Mouse (Mus musculus) limb, embryonic 13.5 days (tissue): ENCODE data around the gene Gabrd. TPM values are rescaled to one million over a fixed set of nuclear protein-coding genes. Genes with fewer than 3 reads are reported as not detected.

Experiments
- ATAC-seq: fragments of 200-750 bp; cut with Nextera tagmentation; 2 replicates; pipeline ENCODE4 v1.8.0; 2017; ENCODE audit warnings: low read depth, moderate number of reproducible peaks, moderate TSS enrichment; ENCODE audit not compliant: low FRiP score
- H3K27ac ChIP-seq: fragments of 300-500 bp; sonication (generic); 2 replicates; pipeline ENCODE4 v1.5.1; 2015; ENCODE audit warnings: inconsistent platforms, mild to moderate bottlenecking, moderate library complexity
- H3K27me3 ChIP-seq: fragments of 300-500 bp; sonication (generic); 2 replicates; pipeline ENCODE4 v1.6.1; 2015; ENCODE audit warnings: mild to moderate bottlenecking, inconsistent platforms
- H3K36me3 ChIP-seq: fragments of 300-500 bp; sonication (generic); 2 replicates; pipeline ENCODE4 v1.6.1; 2015; ENCODE audit warnings: inconsistent platforms, mild to moderate bottlenecking, moderate library complexity
- H3K4me1 ChIP-seq: fragments of 300-500 bp; sonication (generic); 2 replicates; pipeline ENCODE4 v1.6.1; 2015; ENCODE audit warnings: inconsistent platforms
- H3K4me2 ChIP-seq: fragments of 300-500 bp; sonication (generic); replicated peaks from 2 replicates; pipeline ENCODE4 v1.6.1; 2015; ENCODE audit warnings: inconsistent platforms, mild to moderate bottlenecking, moderate library complexity
- H3K4me3 ChIP-seq: fragments of 300-500 bp; sonication (generic); 2 replicates; pipeline ENCODE4 v1.5.1; 2015; ENCODE audit warnings: moderate library complexity, mild to moderate bottlenecking, inconsistent platforms
- H3K9ac ChIP-seq: fragments of 300-500 bp; sonication (generic); 2 replicates; pipeline ENCODE4 v1.6.1; 2015; ENCODE audit warnings: mild to moderate bottlenecking, inconsistent platforms
- H3K9me3 ChIP-seq: fragments of 300-500 bp; sonication (generic); 2 replicates; pipeline ENCODE4 v1.6.1; 2016; ENCODE audit warnings: inconsistent platforms
- WGBS: fragments of 180-500 bp; shearing (Covaris S2); methylation state at CpG from one replicate; pipeline ENCODE4 v1.1.7; 2015; 5-methylcytosine and 5-hydroxymethylcytosine counted together
- polyA plus RNA-seq: library from polyadenylated mRNA; unstranded; fragments of >200 nt; fragmentation: Nextera tagmentation; extraction: Ambion mirVana; gene quantifications from 2 replicates; pipeline ENCODE4 v1.2.1, GENCODE M21; 2015

Gabrd gene
- polyA plus RNA-seq, 1 experiment from 2014 or later: 0.15 TPM

DNA sequence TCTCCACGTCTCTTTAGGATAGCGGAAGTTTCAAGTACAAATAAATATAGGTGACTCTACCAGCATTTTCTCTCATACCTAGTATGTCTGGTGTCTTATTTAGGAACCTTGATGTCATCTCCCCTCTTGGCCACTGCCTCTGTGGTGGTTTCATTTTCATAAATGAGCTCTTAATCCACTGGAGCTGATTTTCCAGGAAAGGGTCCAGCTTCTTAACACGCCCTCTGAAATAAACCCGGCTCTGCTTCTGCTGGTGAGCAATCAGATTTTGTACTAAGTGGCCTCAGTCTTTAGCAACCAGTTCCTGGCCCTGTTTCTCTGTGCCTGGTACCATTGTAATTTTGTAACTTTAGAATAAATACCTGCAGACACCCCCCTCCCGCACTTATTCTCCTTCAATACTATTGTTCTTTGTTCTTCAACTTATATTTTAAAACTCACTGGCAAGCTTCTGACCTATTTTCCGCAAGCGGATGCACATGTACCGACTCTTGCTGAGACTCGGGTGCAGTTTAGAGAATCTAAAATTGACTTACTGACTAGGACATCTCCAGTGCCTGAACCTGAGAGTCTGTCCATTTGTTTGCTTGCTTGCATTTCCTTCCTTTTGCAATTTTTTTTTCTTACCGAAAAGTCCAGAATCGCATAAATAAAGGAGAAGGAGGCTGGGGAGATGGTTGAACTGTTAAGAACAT lies 15.9 kb upstream of the Gabrd start:
- Histone ChIP-seq H3K9me3 (no peaks in the 10 kb centered on the region), H3K36me3 (no peaks in the 10 kb centered on the region), H3K4me2 (no peak overlapping the region), H3K27me3 (no peaks in the 10 kb centered on the region), H3K4me3 (no peak overlapping the region), H3K4me1 (peaks cover under 1% of the 10 kb centered on the region), H3K9ac (no peak overlapping the region), H3K27ac (no peak overlapping the region)
- WGBS: 90% methylated on average over 11 of the region's 11 CpGs
- ATAC-seq: no peak

- 90% methylated on average over 6 of the region's 6 CpGs for WGBS
- H3K27me3 ChIP-seq: no peaks in the 10 kb centered on the region
- H3K4me2 ChIP-seq: no peak overlapping the region
- H3K36me3 ChIP-seq: no peaks in the 10 kb centered on the region
- ATAC-seq: no peak
- H3K4me3 ChIP-seq: no peak overlapping the region
- H3K9me3 ChIP-seq: no peaks in the 10 kb centered on the region
- H3K27ac ChIP-seq: no peak overlapping the region
- H3K4me1 ChIP-seq: peaks cover 5% of the 10 kb centered on the region
- H3K9ac ChIP-seq: no peak overlapping the region
Measured at GRCm38 (mm10) chr4:155412124-155412523, 14.2 kb upstream of the Gabrd start.

GRCm38 (mm10) chr4:155409058-155409776 lies 11.3 kb upstream of the Gabrd start, which contains the start of gene Cfap74:
TSS of gene Cfap74 (plus strand) at chr4:155409190.
- peak within 1 kb of the TSS; percentile 54 for H3K4me3 ChIP-seq
- peak within 1 kb of the TSS; percentile 74 for H3K4me2 ChIP-seq
- under 1% methylated on average over 35 of the region's 35 CpGs for WGBS
- no peaks in the 10 kb centered on the region for H3K9me3 ChIP-seq
- H3K4me1 ChIP-seq: peaks cover 5% of the 10 kb centered on the region
- peak within 1 kb of the TSS; percentile 40 for H3K9ac ChIP-seq
- no peak within 1 kb of the TSS for H3K27ac ChIP-seq
- no peaks in the 10 kb centered on the region for H3K27me3 ChIP-seq
- no peaks in the 10 kb centered on the region for H3K36me3 ChIP-seq
- peak; percentile 96 for ATAC-seq

DNA sequence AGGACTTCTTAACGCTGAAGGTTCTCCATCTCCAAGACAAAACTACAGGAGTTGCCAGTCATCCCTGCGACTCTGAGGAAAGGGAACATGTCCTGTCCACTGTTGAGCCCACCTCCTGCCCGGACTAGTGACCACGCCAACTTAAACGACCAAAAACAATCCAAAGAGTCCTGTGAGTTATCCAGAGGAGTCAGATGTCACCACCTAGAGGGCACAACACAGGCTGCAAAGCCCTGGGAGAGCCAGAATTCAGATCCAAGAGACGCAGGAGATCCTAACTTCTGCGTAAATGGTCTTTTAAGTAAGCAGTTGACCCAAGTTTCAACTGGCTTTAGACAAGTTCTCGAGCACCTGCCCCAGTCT lies 10.8 kb upstream of the Gabrd start:
- H3K27me3 ChIP-seq: no peaks in the 10 kb centered on the region
- H3K4me3 ChIP-seq: peak overlapping the region; percentile 54
- no peak overlapping the region for H3K27ac ChIP-seq
- ATAC-seq: peak; percentile 48
- WGBS: 4% methylated on average over 8 of the region's 8 CpGs
- H3K4me1 ChIP-seq: peaks cover 5% of the 10 kb centered on the region
- H3K36me3 ChIP-seq: no peaks in the 10 kb centered on the region
- peak overlapping the region; percentile 40 for H3K9ac ChIP-seq
- no peaks in the 10 kb centered on the region for H3K9me3 ChIP-seq
- H3K4me2 ChIP-seq: peak overlapping the region; percentile 74

GRCm38 (mm10) chr4:155402489-155402888 lies 4.6 kb upstream of the Gabrd start:
- Histone ChIP-seq H3K27me3 (peaks cover 40% of the 10 kb centered on the region), H3K4me3 (no peak overlapping the region), H3K9me3 (no peaks in the 10 kb centered on the region), H3K4me2 (no peak overlapping the region), H3K9ac (no peak overlapping the region), H3K27ac (no peak overlapping the region), H3K4me1 (peaks cover 8% of the 10 kb centered on the region), H3K36me3 (no peaks in the 10 kb centered on the region)
- no peak for ATAC-seq
- 52% methylated on average over 1 of the region's 1 CpGs for WGBS

DNA sequence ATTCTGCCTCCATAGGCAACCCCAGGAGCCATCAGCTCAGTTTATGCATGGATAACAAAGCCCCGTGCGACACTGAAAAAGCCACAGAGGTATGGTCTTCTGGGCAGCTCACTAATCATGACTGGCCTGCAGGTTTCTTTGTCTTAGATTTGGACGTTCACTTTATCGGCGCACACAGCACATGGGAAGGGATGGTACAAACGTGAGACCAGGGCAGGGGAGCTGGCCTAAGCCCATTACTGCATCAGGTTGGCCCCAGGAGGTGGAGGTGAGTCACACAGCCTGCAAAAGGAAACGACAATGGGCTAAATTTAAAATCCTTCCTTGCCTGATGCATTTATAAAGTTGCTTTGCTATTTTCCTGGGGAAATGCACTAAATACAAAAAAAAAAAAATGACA lies 3.2 kb upstream of the Gabrd start:
- Histone ChIP-seq H3K36me3 (no peaks in the 10 kb centered on the region), H3K9me3 (no peaks in the 10 kb centered on the region), H3K4me3 (no peak overlapping the region), H3K27ac (no peak overlapping the region), H3K27me3 (peaks cover 54% of the 10 kb centered on the region), H3K9ac (no peak overlapping the region), H3K4me2 (no peak overlapping the region), H3K4me1 (peaks cover 11% of the 10 kb centered on the region)
- ATAC-seq: no peak
- 69% methylated on average over 7 of the region's 7 CpGs for WGBS

DNA sequence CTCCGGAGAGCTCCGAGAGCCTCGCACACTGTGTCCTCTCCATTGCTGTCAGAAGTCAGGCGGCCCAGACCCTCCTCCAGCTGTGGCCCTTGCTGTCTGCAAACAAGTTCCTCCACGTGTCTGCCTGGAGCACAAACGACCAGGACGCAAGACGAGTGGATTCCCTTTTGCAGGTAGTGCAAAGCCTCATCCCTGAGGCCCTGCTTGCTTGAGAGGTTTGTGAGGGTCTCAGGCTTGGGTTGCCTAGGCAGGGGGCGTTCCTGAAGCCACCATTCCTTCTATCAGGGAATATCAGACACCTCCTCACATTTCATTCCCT lies 269 bp upstream of the Gabrd start:
- no peak for ATAC-seq
- Histone ChIP-seq H3K36me3 (no peaks in the 10 kb centered on the region), H3K9ac (no peak overlapping the region), H3K27me3 (peaks cover 70% of the 10 kb centered on the region), H3K4me2 (peak overlapping the region; percentile 87), H3K9me3 (no peaks in the 10 kb centered on the region), H3K4me1 (peaks cover 11% of the 10 kb centered on the region), H3K4me3 (peak overlapping the region; percentile 45), H3K27ac (no peak overlapping the region)
- WGBS: 4% methylated on average over 9 of the region's 9 CpGs

- no peak for ATAC-seq
- H3K4me2 ChIP-seq: no peak overlapping the region
- no peak overlapping the region for H3K27ac ChIP-seq
- peaks cover 76% of the 10 kb centered on the region for H3K27me3 ChIP-seq
- WGBS: 83% methylated on average over 4 of the region's 4 CpGs
- no peak overlapping the region for H3K4me3 ChIP-seq
- peaks cover 11% of the 10 kb centered on the region for H3K4me1 ChIP-seq
- H3K9me3 ChIP-seq: no peaks in the 10 kb centered on the region
- H3K9ac ChIP-seq: no peak overlapping the region
- H3K36me3 ChIP-seq: no peaks in the 10 kb centered on the region
Measured at GRCm38 (mm10) chr4:155396751-155397150, 1.2 kb downstream of the Gabrd start.

DNA sequence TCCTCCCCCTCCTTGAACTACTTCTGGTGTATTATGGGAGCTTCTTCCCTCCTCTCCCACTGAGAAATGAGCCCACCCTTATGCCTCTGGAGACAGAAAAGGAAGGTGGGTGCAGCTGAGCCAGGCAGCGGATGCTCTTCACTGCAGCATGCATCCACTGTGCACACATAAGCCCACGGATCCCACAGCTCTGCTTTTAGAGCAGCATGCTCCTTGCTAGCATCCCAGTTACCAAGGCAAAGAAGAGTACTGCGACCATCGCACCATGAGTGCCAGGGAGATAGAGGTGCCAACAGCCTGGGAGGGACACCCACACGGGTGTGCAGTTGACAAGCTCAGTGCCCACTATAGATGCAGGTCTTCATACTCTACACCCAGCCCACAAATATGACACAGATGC lies 2.4 kb downstream of the Gabrd start:
- Histone ChIP-seq H3K4me1 (peaks cover 11% of the 10 kb centered on the region), H3K36me3 (no peaks in the 10 kb centered on the region), H3K27me3 (peaks cover 68% of the 10 kb centered on the region), H3K4me3 (no peak overlapping the region), H3K4me2 (no peak overlapping the region), H3K9ac (no peak overlapping the region), H3K9me3 (no peaks in the 10 kb centered on the region), H3K27ac (no peak overlapping the region)
- ATAC-seq: no peak
- WGBS: 86% methylated on average over 5 of the region's 5 CpGs

DNA sequence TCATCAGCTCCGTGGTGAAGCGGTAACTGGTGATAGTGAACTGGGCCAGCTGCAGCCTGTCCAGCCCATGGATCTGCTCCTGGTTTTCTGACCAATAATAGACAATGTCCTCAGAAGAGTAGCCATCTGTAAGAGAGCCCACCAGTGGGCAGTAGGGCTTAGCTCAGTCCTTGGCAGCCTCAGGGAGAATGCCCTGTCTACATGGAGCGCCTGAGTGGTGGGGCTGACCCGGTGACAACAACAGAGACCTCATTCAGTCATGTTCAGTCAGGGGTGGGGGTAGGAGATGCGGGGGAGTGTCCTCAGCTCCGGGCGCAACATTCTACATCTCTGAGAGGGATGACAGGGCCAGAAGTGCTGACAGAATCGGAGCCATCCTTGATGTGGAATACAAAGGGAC lies 10.7 kb downstream of the Gabrd start:
- Histone ChIP-seq H3K4me3 (no peak overlapping the region), H3K4me2 (no peak overlapping the region), H3K9me3 (no peaks in the 10 kb centered on the region), H3K27me3 (peaks cover 30% of the 10 kb centered on the region), H3K36me3 (no peaks in the 10 kb centered on the region), H3K4me1 (no peaks in the 10 kb centered on the region), H3K9ac (no peak overlapping the region), H3K27ac (no peak overlapping the region)
- no peak for ATAC-seq
- WGBS: 85% methylated on average over 8 of the region's 8 CpGs

GRCm38 (mm10) chr4:155383326-155383725 lies 14.6 kb downstream of the Gabrd start:
- ATAC-seq: no peak
- H3K27me3 ChIP-seq: peaks cover 33% of the 10 kb centered on the region
- H3K9me3 ChIP-seq: no peaks in the 10 kb centered on the region
- H3K36me3 ChIP-seq: no peaks in the 10 kb centered on the region
- no peak overlapping the region for H3K9ac ChIP-seq
- no peaks in the 10 kb centered on the region for H3K4me1 ChIP-seq
- no peak overlapping the region for H3K27ac ChIP-seq
- 76% methylated on average over 4 of the region's 4 CpGs for WGBS
- H3K4me2 ChIP-seq: no peak overlapping the region
- H3K4me3 ChIP-seq: no peak overlapping the region

DNA sequence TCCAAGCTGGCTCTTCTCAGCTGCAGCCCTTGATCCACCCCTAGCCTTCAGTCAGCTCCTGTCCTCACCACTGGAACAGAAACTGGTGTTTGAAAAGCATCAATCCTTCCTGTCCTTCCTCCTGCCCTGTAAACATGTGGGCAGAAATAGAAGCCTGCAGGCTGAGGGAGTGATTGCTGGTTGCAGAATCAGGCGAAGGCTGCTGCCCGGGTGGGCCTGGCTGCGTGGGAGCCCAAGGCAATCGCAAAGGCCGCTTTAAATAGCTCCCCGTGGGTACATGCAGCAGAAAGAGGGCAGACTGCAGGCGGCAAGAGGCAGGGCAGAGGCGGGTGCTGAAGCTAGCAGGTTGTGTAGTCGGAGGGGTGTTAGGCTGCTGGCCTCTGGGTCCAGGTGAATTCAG lies 15.2 kb downstream of the Gabrd start:
- Histone ChIP-seq H3K9me3 (no peaks in the 10 kb centered on the region), H3K4me3 (no peak overlapping the region), H3K4me2 (no peak overlapping the region), H3K36me3 (no peaks in the 10 kb centered on the region), H3K4me1 (no peaks in the 10 kb centered on the region), H3K9ac (no peak overlapping the region), H3K27me3 (peaks cover 33% of the 10 kb centered on the region), H3K27ac (no peak overlapping the region)
- 29% methylated on average over 9 of the region's 9 CpGs for WGBS
- no peak for ATAC-seq

DNA sequence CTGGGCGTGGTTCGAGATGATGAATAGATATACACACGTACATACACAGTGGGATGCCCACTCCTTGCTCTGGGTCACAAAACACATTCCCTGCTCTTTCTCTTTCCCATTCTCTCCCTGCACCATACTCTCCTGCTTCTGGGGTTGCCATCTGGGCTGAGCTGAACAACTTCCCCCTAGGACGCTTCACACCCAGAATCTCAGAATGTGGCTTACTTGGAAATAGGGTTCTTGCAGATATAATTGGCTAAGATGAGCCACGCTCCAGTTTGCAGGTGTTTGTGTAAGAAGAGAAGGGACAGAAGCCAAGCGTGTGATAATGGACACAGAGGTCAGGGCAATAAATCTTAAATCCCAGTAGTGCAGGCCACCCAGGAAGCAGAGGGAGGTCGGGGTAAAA lies 15.9 kb downstream of the Gabrd start:
- Histone ChIP-seq H3K9ac (no peak overlapping the region), H3K4me1 (no peaks in the 10 kb centered on the region), H3K4me2 (no peak overlapping the region), H3K9me3 (no peaks in the 10 kb centered on the region), H3K4me3 (no peak overlapping the region), H3K36me3 (no peaks in the 10 kb centered on the region), H3K27me3 (peaks cover 36% of the 10 kb centered on the region), H3K27ac (no peak overlapping the region)
- WGBS: 38% methylated on average over 7 of the region's 7 CpGs
- no peak for ATAC-seq
